Mouse (Mus musculus): ENCODE data around the gene Dock4.

GRCm38 (mm10) chr12:40417257-40417656 is 28.5 kb upstream of the Dock4 start:
- TF ChIP-seq CTCF (IDR thresholded peaks at IDR 0.05; ENCODE audit: borderline replicate concordance, control insufficient read depth, extremely low read depth, insufficient read depth, low read length, poor library complexity): no peak
- no peak for TF ChIP-seq POLR2A (IDR thresholded peaks at IDR 0.05; ENCODE audit: control insufficient read depth, extremely low read depth, insufficient read depth, low read length, poor library complexity)
